Mouse (Mus musculus): ENCODE results near the gene Lama5. TPM values are rescaled to one million over a fixed set of nuclear protein-coding genes. Genes with fewer than 3 reads are reported as not detected.

The Lama5 gene
- polyA plus RNA-seq, 1 experiment: 0.12 TPM

- H3K4me3 ChIP-seq (ENCODE audit: insufficient read depth, low read length): no peak overlapping the region
- no peak overlapping the region for H3K27ac ChIP-seq (ENCODE audit: insufficient read depth, low read depth, low read length)
- H3K4me1 ChIP-seq (ENCODE audit: control insufficient read depth, insufficient read depth, low read length): no peaks in the 10 kb centered on the region
- TF ChIP-seq POLR2A (IDR thresholded peaks at IDR 0.05; ENCODE audit: borderline replicate concordance, low read depth, low read length): no peak
- TF ChIP-seq CTCF (IDR thresholded peaks at IDR 0.05; ENCODE audit: low read depth, low read length): no peak
These were observed 10.8 kb upstream of the Lama5 start for GRCm38 (mm10) chr2:180236500-180236899.

DNA sequence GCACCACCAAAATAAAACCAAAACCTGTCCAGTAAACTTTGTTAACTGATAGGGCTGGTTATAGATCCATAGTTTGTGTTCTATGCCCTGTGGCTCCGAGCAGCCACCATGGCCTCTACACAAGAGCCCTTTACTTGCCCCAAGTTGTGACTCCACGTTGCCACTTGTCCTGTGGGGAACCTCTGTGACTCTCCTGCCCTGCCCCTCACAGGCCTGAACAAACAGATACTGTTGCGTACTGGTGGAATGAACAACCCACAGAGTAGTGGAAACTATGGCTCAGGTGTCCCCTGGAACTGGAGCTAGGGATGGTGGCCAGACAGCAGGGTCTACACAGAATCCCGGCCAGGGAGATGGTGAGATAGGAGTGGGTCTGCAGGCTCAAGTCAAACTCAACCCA lies 10.1 kb upstream of the Lama5 start:
- Histone ChIP-seq H3K4me1 (ENCODE audit: control insufficient read depth, insufficient read depth, low read length) (no peaks in the 10 kb centered on the region), H3K27ac (ENCODE audit: insufficient read depth, low read depth, low read length) (no peak overlapping the region), H3K4me3 (ENCODE audit: insufficient read depth, low read length) (no peak overlapping the region)
- TF ChIP-seq POLR2A (IDR thresholded peaks at IDR 0.05; ENCODE audit: borderline replicate concordance, low read depth, low read length) (no peak), CTCF (IDR thresholded peaks at IDR 0.05; ENCODE audit: low read depth, low read length) (no peak)

DNA sequence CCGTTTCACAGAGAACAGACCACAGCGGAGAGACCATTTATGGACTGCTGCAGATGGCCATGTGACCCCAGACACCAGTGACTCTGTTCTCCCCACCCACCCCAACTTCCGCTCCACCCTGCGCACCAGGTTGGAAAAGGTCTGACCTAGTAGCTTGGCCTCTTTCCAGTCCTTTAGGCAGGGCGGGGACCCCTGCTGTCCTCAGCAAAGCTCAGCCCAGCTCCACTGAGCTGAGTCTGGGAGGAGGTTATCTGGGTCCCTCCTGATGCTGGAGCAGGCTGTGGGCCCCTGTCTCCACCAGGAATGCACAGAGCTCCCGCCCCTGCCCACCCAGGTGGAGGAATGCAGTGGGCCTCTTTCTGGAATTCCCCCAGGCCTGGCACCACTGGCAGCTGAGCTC lies 9.3 kb upstream of the Lama5 start:
- H3K27ac ChIP-seq (ENCODE audit: insufficient read depth, low read depth, low read length): no peak overlapping the region
- TF ChIP-seq POLR2A (IDR thresholded peaks at IDR 0.05; ENCODE audit: borderline replicate concordance, low read depth, low read length) (no peak), CTCF (IDR thresholded peaks at IDR 0.05; ENCODE audit: low read depth, low read length) (no peak)
- H3K4me3 ChIP-seq (ENCODE audit: insufficient read depth, low read length): no peak overlapping the region
- H3K4me1 ChIP-seq (ENCODE audit: control insufficient read depth, insufficient read depth, low read length): no peaks in the 10 kb centered on the region

GRCm38 (mm10) chr2:180234353-180234752 lies 8.7 kb upstream of the Lama5 start:
- no peak for TF ChIP-seq POLR2A (IDR thresholded peaks at IDR 0.05; ENCODE audit: borderline replicate concordance, low read depth, low read length)
- TF ChIP-seq CTCF (IDR thresholded peaks at IDR 0.05; ENCODE audit: low read depth, low read length): no peak
- no peaks in the 10 kb centered on the region for H3K4me1 ChIP-seq (ENCODE audit: control insufficient read depth, insufficient read depth, low read length)
- H3K4me3 ChIP-seq (ENCODE audit: insufficient read depth, low read length): no peak overlapping the region
- no peak overlapping the region for H3K27ac ChIP-seq (ENCODE audit: insufficient read depth, low read depth, low read length)

- Histone ChIP-seq H3K4me3 (ENCODE audit: insufficient read depth, low read length) (no peak overlapping the region), H3K27ac (ENCODE audit: insufficient read depth, low read depth, low read length) (no peak overlapping the region), H3K4me1 (ENCODE audit: control insufficient read depth, insufficient read depth, low read length) (no peaks in the 10 kb centered on the region)
- no peak for TF ChIP-seq POLR2A (IDR thresholded peaks at IDR 0.05; ENCODE audit: borderline replicate concordance, low read depth, low read length)
- no peak for TF ChIP-seq CTCF (IDR thresholded peaks at IDR 0.05; ENCODE audit: low read depth, low read length)
These were observed 7.6 kb upstream of the Lama5 start for GRCm38 (mm10) chr2:180233101-180233904.

DNA sequence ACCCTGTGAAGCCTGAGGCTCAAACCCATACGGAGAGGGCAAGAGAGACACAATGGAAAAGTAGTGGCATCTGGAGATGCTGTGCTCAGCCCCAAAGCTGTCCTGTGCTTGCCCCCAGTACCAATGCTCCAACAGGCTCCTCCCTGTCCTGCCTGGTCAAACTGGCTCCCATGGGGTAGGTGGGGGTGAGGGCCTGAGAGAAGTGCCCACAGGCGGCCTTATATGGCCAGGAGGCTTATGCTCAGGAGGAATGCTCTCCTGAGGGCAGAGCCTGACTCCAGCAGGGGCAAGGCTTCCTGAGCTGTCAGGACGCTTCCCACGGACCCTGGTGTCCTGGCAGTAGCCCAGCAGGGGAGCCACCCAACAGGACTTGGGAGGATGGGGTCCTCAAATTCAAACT lies 4.8 kb upstream of the Lama5 start:
- Histone ChIP-seq H3K27ac (ENCODE audit: insufficient read depth, low read depth, low read length) (no peak overlapping the region), H3K4me1 (ENCODE audit: control insufficient read depth, insufficient read depth, low read length) (no peaks in the 10 kb centered on the region; the same call in none of the 2 replicates), H3K4me3 (ENCODE audit: insufficient read depth, low read length) (no peak overlapping the region)
- TF ChIP-seq POLR2A (IDR thresholded peaks at IDR 0.05; ENCODE audit: borderline replicate concordance, low read depth, low read length) (no peak), CTCF (IDR thresholded peaks at IDR 0.05; ENCODE audit: low read depth, low read length) (no peak)

GRCm38 (mm10) chr2:180229129-180229528 lies 3.5 kb upstream of the Lama5 start:
- Histone ChIP-seq H3K4me3 (ENCODE audit: insufficient read depth, low read length) (no peak overlapping the region), H3K4me1 (ENCODE audit: control insufficient read depth, insufficient read depth, low read length) (no peaks in the 10 kb centered on the region; the same call in none of the 2 replicates), H3K27ac (ENCODE audit: insufficient read depth, low read depth, low read length) (no peak overlapping the region)
- no peak for TF ChIP-seq POLR2A (IDR thresholded peaks at IDR 0.05; ENCODE audit: borderline replicate concordance, low read depth, low read length)

GRCm38 (mm10) chr2:180228592-180228991 lies 2.9 kb upstream of the Lama5 start:
- TF ChIP-seq CTCF (IDR thresholded peaks at IDR 0.05; ENCODE audit: low read depth, low read length) (no peak), POLR2A (IDR thresholded peaks at IDR 0.05; ENCODE audit: borderline replicate concordance, low read depth, low read length) (no peak)
- no peak overlapping the region for H3K4me3 ChIP-seq (ENCODE audit: insufficient read depth, low read length)
- no peaks in the 10 kb centered on the region; the same call in none of the 2 replicates for H3K4me1 ChIP-seq (ENCODE audit: control insufficient read depth, insufficient read depth, low read length)
- no peak overlapping the region for H3K27ac ChIP-seq (ENCODE audit: insufficient read depth, low read depth, low read length)

DNA sequence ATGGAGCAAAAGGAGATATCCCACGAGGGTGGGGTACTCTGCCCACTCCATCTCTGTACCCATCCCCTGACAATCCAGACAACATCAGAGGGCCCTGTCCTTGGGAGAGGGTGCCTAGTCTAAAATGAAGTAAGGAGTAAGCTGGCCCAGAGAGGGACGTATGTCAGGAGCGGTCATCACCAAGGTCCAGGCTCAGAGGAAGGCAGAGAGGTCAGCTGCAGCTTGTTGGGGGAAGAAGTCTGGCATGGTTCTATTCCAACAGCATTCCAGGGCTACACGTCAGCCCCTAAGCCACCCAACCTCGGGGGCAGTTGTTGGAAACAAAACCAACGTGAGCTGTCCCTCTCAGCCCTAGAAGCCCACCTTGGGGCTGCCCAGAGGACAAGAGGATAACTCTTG lies 2.4 kb upstream of the Lama5 start:
- no peaks in the 10 kb centered on the region; the same call in none of the 2 replicates for H3K4me1 ChIP-seq (ENCODE audit: control insufficient read depth, insufficient read depth, low read length)
- H3K4me3 ChIP-seq (ENCODE audit: insufficient read depth, low read length): no peak overlapping the region
- no peak overlapping the region for H3K27ac ChIP-seq (ENCODE audit: insufficient read depth, low read depth, low read length)
- TF ChIP-seq CTCF (IDR thresholded peaks at IDR 0.05; ENCODE audit: low read depth, low read length): no peak

- no peak for TF ChIP-seq POLR2A (IDR thresholded peaks at IDR 0.05; ENCODE audit: borderline replicate concordance, low read depth, low read length)
- TF ChIP-seq CTCF (IDR thresholded peaks at IDR 0.05; ENCODE audit: low read depth, low read length): peak; percentile 83
- Histone ChIP-seq H3K4me3 (ENCODE audit: insufficient read depth, low read length) (0 out of 2 replicates have a peak overlapping the region, but pooled peaks have one; percentile 11), H3K27ac (ENCODE audit: insufficient read depth, low read depth, low read length) (no peak overlapping the region), H3K4me1 (ENCODE audit: control insufficient read depth, insufficient read depth, low read length) (no peaks in the 10 kb centered on the region; the same call in none of the 2 replicates)
These were observed 1.8 kb upstream of the Lama5 start for GRCm38 (mm10) chr2:180227262-180228059.

Measured in bone marrow macrophage, adult 2 months (primary cell).